Mouse (Mus musculus) embryonic facial prominence, embryonic 11.5 days (tissue): ENCODE measurements around the gene 2410131K14Rik. TPM values are rescaled to one million over a fixed set of nuclear protein-coding genes. Genes with fewer than 3 reads are reported as not detected.

Experiments
- ATAC-seq: fragments of 200-750 bp; cut with Nextera tagmentation; replicated peaks from 2 replicates; pipeline ENCODE4 v1.8.0; 2017; ENCODE audit warnings: low read depth; ENCODE audit not compliant: insufficient number of reproducible peaks, low FRiP score, low TSS enrichment
- DNase-seq: peaks from one replicate; pipeline ENCODE4 v3.0.0-alpha.2; 2015; ENCODE audit warnings: low spot score
- H3K27ac ChIP-seq: fragments of 300-500 bp; sonication (generic); replicated peaks from 2 replicates; pipeline ENCODE4 v1.5.1; 2014; ENCODE audit warnings: mild to moderate bottlenecking, low read depth, low read length, control low read depth
- H3K27me3 ChIP-seq: fragments of 300-500 bp; sonication (generic); 2 replicates; pipeline ENCODE4 v1.6.1; 2014; ENCODE audit warnings: mild to moderate bottlenecking, low read length, moderate library complexity, mixed read lengths; ENCODE audit not compliant: control insufficient read depth, insufficient read depth
- H3K36me3 ChIP-seq: fragments of 300-500 bp; sonication (generic); replicated peaks from 2 replicates; pipeline ENCODE4 v1.6.1; 2014; ENCODE audit warnings: low read depth, mild to moderate bottlenecking, low read length, moderate library complexity, mixed read lengths; ENCODE audit not compliant: control insufficient read depth, insufficient read depth
- H3K4me1 ChIP-seq: fragments of 300-500 bp; sonication (generic); 2 replicates; pipeline ENCODE4 v1.6.1; 2014; ENCODE audit warnings: low read length, mixed read lengths; ENCODE audit not compliant: control insufficient read depth, insufficient read depth
- H3K4me2 ChIP-seq: fragments of 300-500 bp; sonication (generic); 2 replicates; pipeline ENCODE4 v1.6.1; 2014; ENCODE audit warnings: low read depth, mild to moderate bottlenecking, control low read depth, low read length, moderate library complexity
- H3K4me3 ChIP-seq: fragments of 300-500 bp; sonication (generic); 2 replicates; pipeline ENCODE4 v1.5.1; 2014; ENCODE audit warnings: low read depth, low read length, control low read depth
- H3K9ac ChIP-seq: fragments of 300-500 bp; sonication (generic); replicated peaks from 2 replicates; pipeline ENCODE4 v1.6.1; 2014; ENCODE audit warnings: mild to moderate bottlenecking, control low read depth, low read length
- H3K9me3 ChIP-seq: fragments of 300-500 bp; sonication (generic); replicated peaks from 2 replicates; pipeline ENCODE4 v1.6.1; 2016; ENCODE audit warnings: mild to moderate bottlenecking, low read length, inconsistent platforms, mixed read lengths; ENCODE audit not compliant: control insufficient read depth
- WGBS: fragments of 180-500 bp; shearing (Covaris S2); extraction: QIAGEN DNeasy Blood & Tissue Kit; methylation state at CpG from one replicate; pipeline ENCODE4 v1.1.7; 2014; 5-methylcytosine and 5-hydroxymethylcytosine counted together
- polyA plus RNA-seq: library from polyadenylated mRNA; unstranded; fragments of >200 nt; fragmentation: Nextera tagmentation; extraction: Ambion mirVana; gene quantifications from 2 replicates; pipeline ENCODE4 v1.2.1, GENCODE M21; 2014

Gene 2410131K14Rik
- polyA plus RNA-seq, 1 experiment from 2014 or later = 10.8 TPM

DNA sequence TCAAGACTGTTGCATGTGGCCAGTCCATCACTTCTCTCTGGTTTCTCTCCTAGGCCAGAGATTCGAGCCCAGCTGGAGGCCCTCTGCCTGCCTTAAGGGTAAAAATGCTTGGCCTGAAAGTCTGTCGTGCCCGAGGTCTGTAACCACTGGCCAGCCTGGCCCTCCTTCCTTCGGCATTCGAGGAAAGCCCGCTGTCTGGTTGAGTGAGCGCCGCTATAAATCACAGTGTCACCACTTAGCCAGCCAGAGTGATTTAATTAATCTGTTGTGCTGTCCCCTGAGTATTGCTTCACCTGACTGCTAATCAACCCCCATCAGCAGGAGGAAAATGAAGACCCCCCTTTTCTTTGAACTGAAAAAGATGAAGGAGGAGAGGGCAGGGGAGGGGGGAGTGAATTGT lies 31.7 kb downstream of the 2410131K14Rik start:
- Histone ChIP-seq H3K4me3 (no peak overlapping the region), H3K9me3 (no peaks in the 10 kb centered on the region), H3K27ac (no peak overlapping the region), H3K9ac (no peak overlapping the region), H3K27me3 (no peaks in the 10 kb centered on the region; the same call in 1 of the 2 replicates), H3K4me1 (no peaks in the 10 kb centered on the region), H3K4me2 (no peak overlapping the region), H3K36me3 (no peaks in the 10 kb centered on the region)
- 37% methylated on average over 8 of the region's 8 CpGs for WGBS
- DNase-seq (no peak), ATAC-seq (no peak)

DNA sequence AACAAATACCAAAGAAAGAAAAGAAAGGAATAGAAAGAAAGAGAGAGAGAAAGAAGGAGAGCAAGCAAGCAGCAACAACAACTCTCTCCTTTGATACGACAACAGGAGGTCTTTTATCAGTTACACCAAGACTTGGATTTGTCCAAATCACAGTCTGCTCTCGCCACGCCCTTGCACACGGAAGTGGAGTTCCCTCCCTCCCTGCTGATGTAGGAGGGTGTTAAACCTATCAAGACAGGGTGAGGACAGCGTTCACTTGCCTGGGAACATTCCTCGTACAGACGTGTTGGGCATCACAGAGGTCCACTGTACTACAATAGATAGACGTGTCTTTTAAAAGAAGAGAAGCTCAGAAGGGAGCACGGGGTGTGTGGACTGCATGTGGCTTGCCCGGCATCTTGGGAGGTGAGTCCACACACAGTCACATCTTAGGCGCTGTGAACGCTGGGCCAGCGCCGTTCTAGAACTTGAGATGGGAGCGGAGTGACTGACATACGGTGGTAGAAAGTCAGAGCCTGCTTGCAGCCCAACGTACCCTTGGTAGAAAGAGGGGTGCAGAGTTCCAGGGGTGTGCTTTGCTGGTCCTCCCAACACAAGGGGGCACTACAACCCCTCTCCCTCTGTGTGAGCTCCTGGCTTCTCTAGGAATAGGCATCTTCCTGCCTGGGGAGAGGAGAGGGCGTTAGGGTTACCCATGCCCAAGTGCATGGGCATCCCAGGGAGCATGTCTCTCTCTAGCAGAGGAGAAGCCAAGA lies 32.9 kb downstream of the 2410131K14Rik start:
- Histone ChIP-seq H3K36me3 (no peaks in the 10 kb centered on the region), H3K9ac (no peak overlapping the region), H3K27me3 (no peaks in the 10 kb centered on the region; the same call in 1 of the 2 replicates), H3K27ac (no peak overlapping the region), H3K9me3 (no peaks in the 10 kb centered on the region), H3K4me1 (no peaks in the 10 kb centered on the region), H3K4me2 (no peak overlapping the region), H3K4me3 (no peak overlapping the region)
- DNase-seq = no peak
- WGBS = 91% methylated on average over 18 of the region's 18 CpGs
- no peak for ATAC-seq

DNA sequence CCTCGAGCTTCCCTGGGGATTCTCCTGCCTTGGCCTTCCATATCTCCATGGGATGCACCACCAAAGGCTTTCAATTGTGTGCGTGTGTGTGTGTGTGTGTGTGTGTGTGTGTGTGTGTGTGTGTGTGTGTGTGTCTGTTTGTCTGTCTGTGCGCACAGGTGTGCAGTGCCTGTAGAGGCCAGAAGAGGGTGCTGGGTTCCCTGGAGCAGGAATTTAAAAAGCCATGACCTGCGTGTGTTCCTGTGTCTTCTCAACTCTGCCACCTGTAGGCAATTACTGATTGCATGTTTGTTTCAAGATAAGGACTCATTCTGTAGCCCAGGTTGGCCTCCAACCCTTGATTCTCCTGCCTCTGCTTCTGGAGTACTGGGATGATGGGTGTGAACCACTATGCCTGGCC lies 46.4 kb downstream of the 2410131K14Rik start:
- no peaks in the 10 kb centered on the region for H3K4me1 ChIP-seq
- no peak overlapping the region for H3K4me3 ChIP-seq
- no peaks in the 10 kb centered on the region for H3K27me3 ChIP-seq
- no peak for DNase-seq
- no peak overlapping the region for H3K27ac ChIP-seq
- H3K9ac ChIP-seq = no peak overlapping the region
- no peaks in the 10 kb centered on the region for H3K36me3 ChIP-seq
- ATAC-seq = no peak
- no peak overlapping the region for H3K4me2 ChIP-seq
- H3K9me3 ChIP-seq = no peaks in the 10 kb centered on the region
- 86% methylated on average over 4 of the region's 4 CpGs for WGBS

DNA sequence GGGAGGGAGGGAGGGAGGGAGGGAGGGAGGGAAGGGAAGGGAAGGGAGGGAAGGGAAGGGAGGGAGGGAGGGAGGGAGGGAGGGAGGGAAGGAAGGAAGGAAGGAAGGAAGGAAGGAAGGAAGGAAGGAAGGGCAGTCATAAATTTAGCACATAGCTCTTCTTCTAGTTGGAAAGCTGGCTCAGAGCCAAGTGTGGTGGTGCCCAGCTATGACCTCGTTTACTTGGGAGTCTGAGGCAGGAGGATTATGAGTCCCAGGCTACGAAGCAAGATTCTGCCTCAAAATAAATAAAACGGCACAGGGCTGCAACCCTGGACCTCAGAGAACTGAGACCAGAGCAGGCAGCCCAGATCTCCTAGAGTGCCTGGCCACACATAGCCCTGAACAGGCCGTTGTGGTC lies 47.4 kb downstream of the 2410131K14Rik start:
- DNase-seq = no peak
- no peak overlapping the region for H3K27ac ChIP-seq
- 66% methylated on average over 4 of the region's 4 CpGs for WGBS

DNA sequence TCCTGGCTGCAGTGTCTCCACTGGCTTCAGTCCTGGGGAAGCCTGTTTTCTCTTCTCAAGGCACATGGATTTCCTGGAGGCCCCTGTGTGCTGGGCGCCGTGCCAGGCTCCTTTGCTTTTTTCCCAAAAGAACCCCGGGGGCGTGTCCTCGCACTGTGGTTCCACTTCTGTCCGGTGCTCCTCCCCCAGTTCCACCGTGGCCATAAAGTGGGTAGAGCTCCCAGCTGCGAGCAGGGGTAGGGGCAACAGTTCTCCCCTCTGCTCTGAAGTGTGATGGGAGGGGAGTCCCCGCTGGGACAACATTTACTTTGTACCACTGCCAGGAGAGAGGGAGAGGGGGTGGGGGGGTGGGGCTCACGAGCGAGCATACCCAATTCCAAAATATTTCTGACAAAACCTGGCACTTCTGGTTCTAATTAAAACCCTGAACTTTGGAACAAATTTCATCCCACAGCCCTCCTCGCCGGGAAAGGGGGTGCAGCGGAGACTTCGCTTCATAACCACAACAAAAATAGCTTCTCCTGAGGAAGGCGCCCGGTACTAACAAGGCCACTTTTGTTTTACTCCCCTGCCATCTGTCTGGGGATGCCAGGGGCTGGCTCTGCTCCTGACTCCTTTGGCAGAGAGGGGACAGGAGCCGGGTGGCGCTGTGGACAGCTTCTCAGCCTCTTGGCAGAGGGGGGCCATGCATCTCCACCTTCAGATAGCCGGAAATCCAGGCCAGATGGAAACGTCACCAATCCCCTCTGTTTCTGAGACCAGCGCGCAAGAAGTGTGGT lies 49.2 kb downstream of the 2410131K14Rik start:
- ATAC-seq = peak; percentile 81
- no peaks in the 10 kb centered on the region for H3K9me3 ChIP-seq
- DNase-seq = peak; percentile 86
- peak overlapping the region; percentile 42 for H3K4me2 ChIP-seq
- peak overlapping the region; percentile 90 for H3K27ac ChIP-seq
- no peaks in the 10 kb centered on the region for H3K36me3 ChIP-seq
- 0 out of 2 replicates have a peak overlapping the region, but pooled peaks have one; percentile 10 for H3K4me3 ChIP-seq
- H3K4me1 ChIP-seq = no peaks in the 10 kb centered on the region; the same call in 1 of the 2 replicates
- H3K9ac ChIP-seq = 0 out of 2 replicates have a peak overlapping the region, but pooled peaks have one; percentile 32
- H3K27me3 ChIP-seq = no peaks in the 10 kb centered on the region
- WGBS = 13% methylated on average over 23 of the region's 23 CpGs

More for the DNA sequence above, 47.4 kb downstream of the 2410131K14Rik start:
- no peak overlapping the region for H3K4me2 ChIP-seq
- no peak overlapping the region for H3K4me3 ChIP-seq
- no peaks in the 10 kb centered on the region; the same call in 1 of the 2 replicates for H3K4me1 ChIP-seq
- H3K27me3 ChIP-seq = no peaks in the 10 kb centered on the region
- H3K36me3 ChIP-seq = no peaks in the 10 kb centered on the region
- no peak for ATAC-seq
- H3K9ac ChIP-seq = no peak overlapping the region
- no peaks in the 10 kb centered on the region for H3K9me3 ChIP-seq

DNA sequence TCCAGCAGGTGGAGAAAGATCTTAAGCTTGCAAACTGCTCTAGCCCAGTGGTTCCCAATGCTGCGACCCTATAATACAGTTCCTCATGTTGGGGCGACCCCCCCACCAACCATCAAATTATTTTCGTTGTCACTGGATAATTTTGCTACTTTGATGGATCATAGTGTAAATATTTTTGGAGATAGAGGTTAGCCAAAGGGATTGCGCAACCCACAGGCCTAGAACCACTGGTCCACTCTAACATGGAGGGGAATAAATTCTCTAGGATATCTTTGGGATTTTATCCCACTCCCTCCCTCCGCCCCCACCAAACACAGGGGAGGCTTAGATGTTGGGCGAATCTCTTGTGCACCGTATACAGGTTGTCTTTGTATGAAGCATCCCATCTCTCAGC lies 49.8 kb downstream of the 2410131K14Rik start:
- Histone ChIP-seq H3K36me3 (no peaks in the 10 kb centered on the region), H3K4me2 (peak overlapping the region; percentile 42; the same call in 1 of the 2 replicates), H3K9me3 (no peaks in the 10 kb centered on the region), H3K27me3 (no peaks in the 10 kb centered on the region), H3K4me1 (no peaks in the 10 kb centered on the region; the same call in 1 of the 2 replicates), H3K9ac (no peak overlapping the region), H3K27ac (peak overlapping the region; percentile 90), H3K4me3 (no peak overlapping the region)
- ATAC-seq (no peak), DNase-seq (no peak)
- WGBS = 81% methylated on average over 7 of the region's 7 CpGs

DNA sequence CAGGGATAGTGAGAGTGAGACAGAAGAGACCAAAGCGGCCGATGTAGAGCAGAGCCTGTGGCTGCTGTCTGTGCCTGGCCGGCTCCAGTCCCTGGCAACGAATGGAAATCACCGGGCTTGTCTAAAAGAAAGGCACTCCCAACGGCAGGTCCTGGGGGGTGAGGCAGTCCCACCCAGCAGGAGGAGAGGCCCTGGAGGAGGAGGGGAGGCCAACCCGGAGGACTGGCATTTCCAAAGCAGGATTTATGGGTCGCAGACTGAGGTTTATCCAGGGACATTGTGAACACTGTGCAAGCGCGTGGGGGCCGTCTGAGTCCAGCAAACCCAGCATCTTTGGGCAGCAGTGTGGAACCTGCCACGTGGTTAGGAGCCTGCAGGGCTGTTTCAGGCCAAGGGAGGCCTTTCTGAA lies 52.3 kb downstream of the 2410131K14Rik start:
- H3K4me2 ChIP-seq = no peak overlapping the region
- H3K27ac ChIP-seq = no peak overlapping the region
- DNase-seq (no peak), ATAC-seq (no peak)
- H3K9me3 ChIP-seq = no peaks in the 10 kb centered on the region
- no peak overlapping the region for H3K4me3 ChIP-seq
- no peaks in the 10 kb centered on the region; the same call in 1 of the 2 replicates for H3K4me1 ChIP-seq
- H3K27me3 ChIP-seq = no peaks in the 10 kb centered on the region
- no peaks in the 10 kb centered on the region for H3K36me3 ChIP-seq
- WGBS = 43% methylated on average over 12 of the region's 12 CpGs
- H3K9ac ChIP-seq = no peak overlapping the region
